Mouse (Mus musculus) heart, postnatal 10 days (tissue): ENCODE measurements around the gene Sdc4. TPM values are rescaled to one million over a fixed set of nuclear protein-coding genes. Genes with fewer than 3 reads are reported as not detected.
A peak's percentile ranks its signal among the peaks of the same experiment; 100 is the strongest.

Experiments
- DNase-seq, 2 experiments: peaks; one replicate each; pipeline ENCODE4 v3.0.0; 2021
- intact Hi-C: fragments of 180-260 bp; cut with DNase I; formaldehyde crosslinking; loops from one replicate; pipeline ENCODE4 v1.15.1; 2025
- total RNA-seq, 2 experiments: library from RNA; stranded (reverse); gene quantifications; 2 replicates each; pipeline ENCODE4 v1.2.3; 2021

Sdc4 gene
- total RNA-seq, 2 experiments from 2014 or later = 24.3 to 39.3 TPM

- DNase-seq = no peak
- intact Hi-C loops = no loop called here
Observed at GRCm38 (mm10) chr2:164433278-164433895, 10.3 kb downstream of the Sdc4 start.

- peak; percentile 42 to 50 for DNase-seq
- intact Hi-C loops = no loop called here
Observed at GRCm38 (mm10) chr2:164432541-164433191, 11.0 kb downstream of the Sdc4 start.

DNA sequence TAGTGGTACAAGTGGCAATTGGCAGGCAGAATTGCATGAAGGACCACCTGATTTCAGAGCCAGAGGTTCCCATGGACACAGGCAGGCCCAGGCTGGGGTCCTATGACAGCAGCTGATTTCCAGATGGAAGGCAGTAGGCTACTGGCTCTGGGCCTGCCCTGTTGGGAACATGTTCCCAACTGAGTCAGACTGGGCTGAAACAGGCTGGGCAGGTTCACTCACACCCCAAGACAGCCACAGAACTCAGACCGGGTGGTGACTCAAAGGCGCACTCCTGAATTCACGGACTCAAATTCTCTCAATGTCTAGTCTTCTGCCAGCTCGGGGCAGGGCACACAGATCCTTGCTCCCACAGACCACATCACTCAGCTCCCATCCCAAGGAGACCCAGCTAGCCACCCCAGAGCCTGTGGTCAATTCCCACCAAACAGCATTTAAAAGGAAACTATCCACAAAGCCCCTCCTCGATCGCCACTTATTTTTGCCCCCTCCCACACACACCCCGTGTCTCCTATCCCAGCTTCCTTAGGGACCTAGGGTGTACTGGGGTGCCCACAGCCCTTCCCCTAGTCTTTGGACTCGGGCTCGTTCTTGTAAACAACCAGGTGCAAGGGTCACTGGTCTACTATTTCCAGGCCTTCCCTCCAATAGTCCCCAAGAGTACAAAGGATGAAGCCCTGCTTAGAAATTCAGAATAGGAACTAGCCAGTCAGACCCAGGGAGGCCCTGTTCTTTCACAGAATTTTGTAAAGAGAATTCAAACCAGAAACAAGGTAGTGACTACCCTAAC, 11.8 kb downstream of the Sdc4 start:
- no peak for DNase-seq
- intact Hi-C loops = no loop called here

DNA sequence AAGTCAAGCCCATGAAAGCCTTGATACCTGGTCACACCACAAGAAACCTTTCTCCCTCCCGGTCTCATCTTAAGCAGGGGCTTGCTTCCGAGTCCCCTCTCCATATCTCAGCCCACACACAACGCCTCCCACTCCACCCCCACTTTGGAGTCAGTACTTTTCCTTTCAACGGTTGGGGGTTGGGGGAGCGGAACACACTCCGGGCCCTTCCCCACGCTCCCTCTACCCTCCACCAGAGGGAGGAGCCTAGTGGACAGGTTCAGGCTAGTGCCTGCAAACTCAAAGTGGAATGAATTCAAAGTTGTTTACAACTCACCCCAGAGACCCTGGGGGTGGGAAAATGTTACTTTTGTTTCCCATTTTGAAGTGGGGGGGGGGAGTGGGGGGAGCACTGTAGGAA, 13.0 kb downstream of the Sdc4 start:
- DNase-seq = no peak

DNA sequence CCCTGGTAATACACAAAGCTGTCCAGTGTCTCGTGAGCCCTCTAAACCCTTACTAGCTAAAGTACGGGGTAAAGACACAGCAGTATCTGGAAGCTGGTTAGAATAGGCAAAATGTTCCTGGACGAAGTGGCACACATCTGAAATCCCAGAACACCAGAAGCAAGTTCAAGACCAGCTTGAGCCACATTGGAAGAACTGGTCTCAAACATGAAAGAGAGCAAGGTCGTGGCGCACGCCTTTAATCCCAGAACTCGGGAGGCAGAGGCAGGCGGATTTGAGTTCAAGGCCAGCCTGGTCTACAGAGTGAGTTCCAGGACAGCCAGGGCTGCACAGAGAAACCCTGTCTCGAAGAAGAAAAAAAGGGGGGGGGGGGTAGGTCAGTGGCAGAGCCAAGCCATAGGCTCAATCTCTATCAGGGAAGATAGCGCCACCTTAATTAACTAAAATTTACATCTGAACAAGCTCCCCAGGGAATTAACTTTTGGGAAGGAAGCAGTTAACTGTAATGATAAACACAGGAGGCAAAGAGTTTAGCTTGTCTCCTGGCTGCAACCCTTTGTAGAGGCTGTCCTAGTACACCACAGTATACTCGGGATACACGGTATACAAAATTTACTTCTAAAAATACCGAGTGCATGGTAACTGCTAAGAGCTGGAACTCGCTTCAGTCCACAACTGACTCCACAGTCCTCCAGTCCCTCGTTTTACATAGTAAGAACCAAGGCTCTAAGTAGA, 13.6 kb downstream of the Sdc4 start:
- intact Hi-C loops = no loop called here
- no peak for DNase-seq

More for the DNA sequence above, 13.0 kb downstream of the Sdc4 start:
- intact Hi-C loops = no loop called here

DNA sequence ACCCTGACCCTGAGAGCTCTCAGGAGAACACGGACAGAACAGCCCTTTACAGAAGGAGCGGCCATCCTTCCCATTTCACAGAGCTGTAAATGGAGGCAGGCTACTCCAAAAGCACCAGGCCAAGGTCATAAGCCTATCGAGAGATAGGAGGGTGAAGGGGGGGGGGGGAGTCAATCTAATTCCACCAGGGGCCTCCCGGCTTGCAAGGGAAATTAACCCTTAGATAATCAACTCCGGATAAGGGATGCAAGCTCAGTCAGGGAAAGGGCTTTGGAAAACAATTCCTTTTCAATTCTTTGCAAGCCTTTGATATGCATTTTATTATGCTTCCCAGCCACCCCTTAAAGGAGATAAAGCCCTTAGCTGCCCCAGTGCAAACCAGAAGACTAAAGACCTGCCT, 15.2 kb downstream of the Sdc4 start:
- DNase-seq = no peak
- intact Hi-C loops = no loop called here

DNA sequence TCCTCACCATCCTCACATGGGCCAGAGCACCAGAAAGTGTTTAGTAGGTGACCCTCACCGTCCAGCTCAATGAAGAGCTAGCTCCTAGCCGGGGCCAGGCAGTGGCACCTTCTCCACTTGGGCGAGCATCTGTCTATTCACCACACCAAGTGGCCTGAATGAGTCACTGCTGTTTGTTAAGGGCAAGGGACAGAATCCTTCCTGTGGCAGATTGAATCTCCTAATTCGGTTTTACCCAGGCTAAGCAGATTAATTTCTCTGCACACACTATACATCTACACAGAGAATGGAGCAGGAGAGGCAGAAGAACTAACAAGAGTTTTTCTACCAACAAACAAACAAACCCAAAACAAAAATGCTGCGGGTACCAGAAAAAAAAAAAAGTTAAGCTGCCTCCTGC, 16.7 kb downstream of the Sdc4 start:
- no peak for DNase-seq
- intact Hi-C loops = no loop called here

GRCm38 (mm10) chr2:164426121-164426520, 17.6 kb downstream of the Sdc4 start:
- intact Hi-C loops = no loop called here
- DNase-seq = no peak

- intact Hi-C loops = no loop called here
- DNase-seq = no peak
Observed at GRCm38 (mm10) chr2:164425401-164425800, 18.3 kb downstream of the Sdc4 start.

- no peak for DNase-seq
- intact Hi-C loops = no loop called here
Observed at GRCm38 (mm10) chr2:164424406-164424805, 19.3 kb downstream of the Sdc4 start.

DNA sequence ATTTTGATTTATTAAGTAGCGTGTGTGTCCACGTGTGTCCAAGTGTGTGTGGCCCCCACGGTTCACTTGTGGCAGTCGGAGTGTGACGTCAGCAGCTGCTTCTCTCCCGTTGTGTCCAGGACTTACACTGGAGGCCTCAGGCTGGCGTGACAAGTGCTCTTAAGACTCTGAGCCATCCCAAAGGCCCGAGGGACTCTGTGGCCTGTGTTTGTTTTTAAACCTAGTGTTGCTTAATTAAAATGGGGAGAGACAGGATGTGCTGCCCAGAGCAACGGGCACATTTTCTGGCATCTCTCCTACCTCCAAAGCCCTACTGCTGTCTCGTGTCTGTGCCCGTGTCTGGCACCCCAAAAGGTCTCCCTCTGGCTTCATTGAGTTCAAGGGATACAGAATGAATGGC, 20.2 kb downstream of the Sdc4 start:
- intact Hi-C loops = no loop called here
- DNase-seq = no peak

- DNase-seq = no peak
- intact Hi-C loops = no loop called here
Observed at GRCm38 (mm10) chr2:164422675-164423393, 20.9 kb downstream of the Sdc4 start.

GRCm38 (mm10) chr2:164421979-164422378, 21.7 kb downstream of the Sdc4 start:
- intact Hi-C loops = no loop called here
- no peak for DNase-seq

DNA sequence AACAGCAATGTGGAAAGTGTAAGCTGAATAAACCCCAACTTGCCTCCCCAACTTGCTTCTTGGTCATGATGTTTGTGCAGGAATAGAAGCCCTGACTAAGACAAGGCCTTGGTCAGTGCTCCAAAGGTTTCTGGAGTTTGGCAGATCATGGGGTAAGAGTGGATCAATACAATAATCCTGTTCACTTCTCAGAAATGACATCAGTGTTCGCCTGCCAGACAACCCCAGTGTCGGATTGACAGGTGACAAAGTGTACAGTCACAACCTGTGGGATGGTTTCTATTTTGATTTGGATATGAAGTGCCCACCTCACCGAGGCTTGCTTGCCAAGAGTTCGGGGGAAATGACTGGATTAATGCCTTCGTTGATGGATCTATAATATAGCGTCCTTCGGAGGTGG, 22.4 kb downstream of the Sdc4 start:
- intact Hi-C loops = no loop called here
- DNase-seq = no peak

- intact Hi-C loops = no loop called here
- DNase-seq = no peak
Observed at GRCm38 (mm10) chr2:164419489-164419888, 24.2 kb downstream of the Sdc4 start.

- intact Hi-C loops = no loop called here
- DNase-seq = no peak
Observed at GRCm38 (mm10) chr2:164418308-164418875, 25.3 kb downstream of the Sdc4 start.

DNA sequence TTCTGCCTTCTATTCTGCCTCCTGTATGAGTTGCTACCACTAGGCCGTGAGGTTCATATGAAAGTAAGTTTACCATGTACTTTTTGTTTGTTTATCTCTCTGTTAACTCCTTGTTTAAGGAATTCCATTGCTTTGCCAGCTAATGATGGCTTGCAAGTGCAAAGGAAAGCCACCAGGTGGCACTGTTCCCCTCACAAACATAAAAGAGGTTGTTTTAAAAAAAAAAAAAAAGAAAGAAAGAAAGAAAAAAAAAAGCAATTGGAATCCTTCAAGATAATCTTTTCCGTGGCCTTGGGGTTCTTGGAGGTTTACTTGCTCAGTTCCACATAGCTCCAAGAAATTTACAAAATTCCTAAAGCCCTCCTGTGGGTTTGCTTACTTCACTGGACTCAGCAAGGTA, 26.5 kb downstream of the Sdc4 start:
- intact Hi-C loops = loop anchor here (1.0 to 2.0 kb wide), 4 partner anchors 40 to 145 kb away; partner anchors contain the start of genes Sys1 and Wfdc2
- DNase-seq = peak in 1 of 2 experiments; percentile 62

- intact Hi-C loops = no loop called here
- no peak for DNase-seq
Observed at GRCm38 (mm10) chr2:164414581-164414980, 29.1 kb downstream of the Sdc4 start.

- intact Hi-C loops = no loop called here
Observed at GRCm38 (mm10) chr2:164414167-164414566, 29.5 kb downstream of the Sdc4 start.

DNA sequence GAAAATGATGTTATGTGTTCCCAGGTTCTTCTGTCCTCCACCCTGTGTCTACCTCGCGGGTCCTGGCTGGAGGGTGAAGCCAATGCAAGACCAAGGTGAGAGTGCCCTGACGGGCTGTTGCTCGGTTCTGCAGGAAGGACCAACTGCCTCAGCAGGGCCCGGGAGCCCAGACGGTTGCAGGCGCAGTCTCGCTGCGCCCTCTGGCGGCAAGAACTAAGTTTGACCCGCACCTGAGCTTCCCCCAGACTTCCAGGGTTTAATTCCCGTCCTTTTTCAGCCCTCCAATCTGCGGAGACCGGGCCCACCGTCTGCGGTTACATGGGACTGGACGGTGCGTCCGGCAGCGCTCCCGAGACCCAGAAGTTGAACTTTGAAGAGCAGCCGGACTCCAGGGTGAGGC, 36.0 kb downstream of the Sdc4 start:
- peak; percentile 66 to 78 for DNase-seq
- intact Hi-C loops = loop anchor here (1.0 to 2.0 kb wide), 2 partner anchors 273 to 303 kb away; no protein-coding TSS in a partner anchor

More at GRCm38 (mm10) chr2:164414167-164414566, 29.5 kb downstream of the Sdc4 start:
- no peak for DNase-seq
